In the genomic region with DNA sequence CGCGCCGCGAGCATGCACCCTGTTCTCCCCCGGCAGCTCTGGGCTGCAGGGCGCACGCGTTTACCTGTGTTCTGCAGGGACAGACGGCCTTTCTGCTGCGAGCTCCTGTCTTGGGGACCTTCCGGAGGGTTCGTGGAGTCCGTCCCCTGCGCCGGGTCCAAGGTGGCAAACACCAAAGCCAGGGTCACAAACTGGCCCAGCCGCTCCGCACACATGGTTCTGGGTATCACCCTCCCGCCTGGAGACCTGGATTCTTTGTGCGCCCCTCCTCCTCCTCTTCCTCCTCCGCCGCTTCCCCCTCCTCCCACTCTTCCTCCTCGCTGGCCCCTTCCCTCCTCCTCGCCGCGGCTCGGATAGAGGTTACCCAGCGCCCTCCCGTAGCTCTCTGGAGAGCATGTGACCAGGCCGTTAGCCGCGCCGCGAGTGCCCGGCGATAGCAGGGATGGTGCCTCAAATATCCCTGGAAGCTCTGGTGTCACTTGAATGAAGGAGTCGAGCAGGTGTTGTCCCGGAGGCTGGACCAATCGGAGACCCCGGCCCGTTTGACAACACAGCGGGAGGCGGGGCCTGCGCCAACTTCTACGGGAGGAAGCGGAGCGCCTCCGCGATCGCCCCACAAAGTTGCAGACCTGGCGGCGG, we compare ENCODE assay signal across 8 mouse cellular contexts. TPM values are rescaled to one million over a fixed set of nuclear protein-coding genes. Genes with fewer than 3 reads are reported as not detected.
DNase-seq lines count a peak whose midpoint lies in the region; ATAC-seq lines count a peak whose summit lies in the region.

A gene (minus strand): TSS at position 427 of the 639 bp plus-strand sequence.

- peak within 1 kb of the TSS; percentile 92 for H3K4me2 ChIP-seq in midbrain, embryonic 12.5 days (replicated peaks)
- peak within 1 kb of the TSS; percentile 95 for H3K4me2 ChIP-seq in stomach, embryonic 14.5 days (replicated peaks; ENCODE audit: low read depth, low read length)

- DNase-seq in CD4-positive, CD25-positive, alpha-beta regulatory T cell, adult 2 months (ENCODE audit: low read depth, low spot score), result peak; percentile 21
- peak; percentile 84 for DNase-seq in gastrocnemius, postnatal 25 days
- peak; percentile 46 for DNase-seq in induced T-regulatory cell, adult 2 months (ENCODE audit: low read depth)
- peak; percentile 43 to 57 for DNase-seq in left cerebral cortex, postnatal 36 days (ENCODE audit: low spot score in 2 of 2)

- under 1% methylated on average over 50 of the region's 51 CpGs for WGBS in midbrain, embryonic 12.5 days
- under 1% methylated on average over 51 of the region's 51 CpGs for WGBS in stomach, embryonic 14.5 days

- H3K27me3 ChIP-seq in midbrain, embryonic 12.5 days, result peaks cover 75% of the 10 kb centered on the region
- peaks cover 8% of the 10 kb centered on the region; the same call in 1 of the 2 replicates for H3K27me3 ChIP-seq in stomach, embryonic 14.5 days (ENCODE audit: control insufficient read depth, insufficient read depth, low read length)

- no peak for ATAC-seq in CD4-positive, CD25-positive, alpha-beta regulatory T cell, adult 4 months
- ATAC-seq in common myeloid progenitor, adult 5-6 weeks (replicated peaks; ENCODE audit: low read depth, poor library complexity, severe bottlenecking), result peak; percentile 19
- ATAC-seq in midbrain, embryonic 12.5 days (ENCODE audit: low FRiP score, low read depth), result peak; percentile 84
- ATAC-seq in stomach, embryonic 14.5 days (ENCODE audit: insufficient number of reproducible peaks, insufficient read depth, low FRiP score, low read depth), result peak; percentile 87

- H3K9ac ChIP-seq in midbrain, embryonic 12.5 days (replicated peaks), result peak within 1 kb of the TSS; percentile 54
- peak within 1 kb of the TSS; percentile 37 for H3K9ac ChIP-seq in stomach, embryonic 14.5 days (replicated peaks; ENCODE audit: low read depth, low read length)

- no peak within 1 kb of the TSS for H3K27ac ChIP-seq in midbrain, embryonic 12.5 days (replicated peaks)
- H3K27ac ChIP-seq in stomach, embryonic 14.5 days (ENCODE audit: low read length), result no peak within 1 kb of the TSS

- intact Hi-C loops in left cerebral cortex, postnatal 36 days (cut with DNase I), result loop anchor here (5.0 kb wide), 2 partner anchors 122 to 233 kb away; no protein-coding TSS in a partner anchor

- no peaks in the 10 kb centered on the region for H3K36me3 ChIP-seq in midbrain, embryonic 12.5 days
- no peaks in the 10 kb centered on the region; the same call in none of the 2 replicates for H3K36me3 ChIP-seq in stomach, embryonic 14.5 days (ENCODE audit: control insufficient read depth, insufficient read depth, low read length)

- H3K4me3 ChIP-seq in midbrain, embryonic 12.5 days, result peak within 1 kb of the TSS; percentile 55
- H3K4me3 ChIP-seq in stomach, embryonic 14.5 days (ENCODE audit: low read depth, low read length), result peak within 1 kb of the TSS; percentile 63

- H3K4me1 ChIP-seq in midbrain, embryonic 12.5 days, result peaks cover 27% of the 10 kb centered on the region
- H3K4me1 ChIP-seq in stomach, embryonic 14.5 days (ENCODE audit: control insufficient read depth, insufficient read depth, low read length), result 0 out of 2 replicates have a peak, but pooled peaks cover 4% of the 10 kb centered on the region

- no peaks in the 10 kb centered on the region for H3K9me3 ChIP-seq in midbrain, embryonic 12.5 days
- H3K9me3 ChIP-seq in stomach, embryonic 14.5 days (ENCODE audit: control insufficient read depth, low read depth, low read length), result no peaks in the 10 kb centered on the region

RNA-seq across cellular contexts. Expression of the gene that starts here (rescaled TPM):
- polyA plus RNA-seq in CD4-positive, CD25-positive, alpha-beta regulatory T cell, adult 4 months (2017; shearing (Covaris generic)), result 1 to 10 TPM in 1 of 2 experiments, under 1 TPM in 1; 0.16 to 1.7 TPM
- total RNA-seq in common myeloid progenitor, adult 5-6 weeks (2017), result 0.10 and 0.37 TPM in 2 replicates
- total RNA-seq in gastrocnemius, postnatal 25 days (2021), result 1 to 10 TPM; 3.1 to 4.4 TPM
- 1 to 10 TPM; 1.1 to 2.3 TPM for total RNA-seq in left cerebral cortex, postnatal 36 days (2021)
- 0.71 and 0.93 TPM in 2 replicates for polyA plus RNA-seq in midbrain, embryonic 12.5 days (2016; fragmentation: Nextera tagmentation; extraction: Ambion mirVana)
- polyA plus RNA-seq in stomach, embryonic 14.5 days (2014; fragmentation: Nextera tagmentation; extraction: Ambion mirVana), result 3.3 and 4.1 TPM in 2 replicates

Comparison
In these comparisons a context has a peak if more than half of its experiments do, and no peak if none do; other contexts are left out.
1. Peak in ATAC-seq in common myeloid progenitor, adult 5-6 weeks; RNA of the gene not detected or under 1 TPM.
2. Peak in ATAC-seq, H3K4me3 ChIP-seq, H3K9ac ChIP-seq and H3K4me2 ChIP-seq in midbrain, embryonic 12.5 days; RNA of the gene not detected or under 1 TPM.
3. DNase-seq: peak in every context shown above with its lines; median percentile 84 in gastrocnemius, postnatal 25 days; 50 in left cerebral cortex, postnatal 36 days; 46 in induced T-regulatory cell, adult 2 months; 21 in CD4-positive, CD25-positive, alpha-beta regulatory T cell, adult 2 months.